Mouse (Mus musculus): ENCODE results near the gene Slc4a8. TPM values are rescaled to one million over a fixed set of nuclear protein-coding genes. Genes with fewer than 3 reads are reported as not detected.
"Not testable (repeated sequence)": the region's sequence is repeated elsewhere in the genome, so short reads cannot be mapped to it uniquely, and the experiment has no call there.

Gene Slc4a8
- polyA plus RNA-seq, 1 experiment from 2014 or later, result 4.6 TPM

DNA sequence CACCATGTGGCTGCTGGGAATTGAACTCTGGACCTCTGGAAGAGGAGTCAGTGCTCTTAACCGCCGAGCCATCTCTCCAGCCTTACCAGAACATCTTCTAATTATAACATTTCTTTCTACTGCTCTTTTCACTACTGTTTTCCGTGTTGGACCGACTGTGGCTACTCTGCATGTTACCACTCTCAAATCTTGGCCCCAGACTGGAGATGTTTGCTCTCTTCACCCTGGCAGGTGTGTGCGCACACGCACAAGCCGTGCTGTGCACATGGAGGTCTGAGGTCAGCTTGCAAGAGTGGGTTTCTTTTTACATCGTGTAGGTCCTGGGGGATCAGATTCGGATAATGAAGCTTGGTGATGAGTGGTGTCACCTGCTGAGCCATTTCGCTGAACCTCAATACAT, 2.3 kb upstream of the Slc4a8 start:
- ATAC-seq (ENCODE audit: insufficient read depth, low FRiP score, low read depth), result no peak
- Histone ChIP-seq H3K27me3 (replicated peaks) (no peaks in the 10 kb centered on the region; the same call in 1 of the 2 replicates), H3K4me1 (peaks cover 12% of the 10 kb centered on the region), H3K36me3 (no peaks in the 10 kb centered on the region), H3K4me2 (no peak overlapping the region), H3K4me3 (replicated peaks) (no peak overlapping the region), H3K9ac (no peak overlapping the region), H3K27ac (no peak overlapping the region), H3K9me3 (no peaks in the 10 kb centered on the region)
- WGBS, result 83% methylated on average over 10 of the region's 10 CpGs

DNA sequence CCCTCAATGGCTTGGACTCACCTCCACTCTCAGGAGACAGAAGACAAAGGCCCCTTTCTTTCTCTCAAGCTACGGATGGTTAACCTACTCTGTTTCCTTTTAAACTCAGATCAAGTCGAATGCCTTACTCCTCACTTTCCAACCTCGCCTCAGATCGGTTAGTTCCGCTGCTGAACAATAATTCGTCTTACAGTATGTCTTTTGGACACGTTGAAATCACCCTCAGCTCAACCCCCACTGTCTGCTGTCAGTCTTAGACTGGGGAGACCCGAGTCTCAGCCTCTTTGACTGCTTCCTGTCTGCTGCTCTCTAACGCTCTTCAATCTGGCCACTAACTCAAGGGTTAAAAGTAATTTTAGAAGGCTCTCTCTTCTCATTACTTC, 520 bp upstream of the Slc4a8 start:
- ATAC-seq (ENCODE audit: insufficient read depth, low FRiP score, low read depth), result no peak
- peak overlapping the region; percentile 93 for H3K4me2 ChIP-seq
- no peaks in the 10 kb centered on the region; the same call in 1 of the 2 replicates for H3K27me3 ChIP-seq (replicated peaks)
- 15% methylated on average over 9 of the region's 9 CpGs for WGBS
- H3K27ac ChIP-seq, result peak overlapping the region; percentile 26
- H3K9ac ChIP-seq, result no peak overlapping the region
- H3K9me3 ChIP-seq, result no peaks in the 10 kb centered on the region
- H3K4me1 ChIP-seq, result peaks cover 7% of the 10 kb centered on the region; the same call in 1 of the 2 replicates
- peak overlapping the region; percentile 64 for H3K4me3 ChIP-seq (replicated peaks)
- no peaks in the 10 kb centered on the region for H3K36me3 ChIP-seq

DNA sequence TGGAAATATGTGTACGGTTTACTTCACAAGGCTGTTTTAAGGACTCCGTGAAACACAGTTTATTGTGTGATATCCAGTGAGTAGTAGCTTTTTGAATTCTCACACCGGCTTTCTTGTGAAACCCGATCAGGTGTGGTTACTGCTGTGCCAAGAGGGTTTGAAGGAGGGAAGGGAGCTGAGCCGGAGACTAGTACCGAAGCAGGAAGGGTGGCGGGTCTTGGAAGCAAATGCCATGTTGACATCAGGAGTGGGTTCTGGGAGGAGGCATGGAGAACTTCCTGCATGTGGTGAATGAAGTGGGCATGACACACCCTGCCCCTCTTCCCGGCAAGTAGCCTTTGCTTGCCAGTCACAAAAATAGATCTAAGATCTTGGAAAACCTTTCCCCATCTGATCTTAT, 1.1 kb downstream of the Slc4a8 start:
- no peak for ATAC-seq (ENCODE audit: insufficient read depth, low FRiP score, low read depth)
- Histone ChIP-seq H3K4me2 (peak overlapping the region; percentile 93), H3K9me3 (no peaks in the 10 kb centered on the region), H3K4me1 (0 out of 2 replicates have a peak, but pooled peaks cover 4% of the 10 kb centered on the region), H3K9ac (no peak overlapping the region), H3K4me3 (replicated peaks) (peak overlapping the region; percentile 64; the same call in 1 of the 2 replicates), H3K36me3 (no peaks in the 10 kb centered on the region), H3K27me3 (replicated peaks) (no peaks in the 10 kb centered on the region; the same call in 1 of the 2 replicates), H3K27ac (no peak overlapping the region)
- WGBS, result 39% methylated on average over 8 of the region's 8 CpGs

- 81% methylated on average over 16 of the region's 16 CpGs for WGBS
- ATAC-seq (ENCODE audit: insufficient read depth, low FRiP score, low read depth), result no peak
- H3K4me1 ChIP-seq, result 0 out of 2 replicates have a peak, but pooled peaks cover 3% of the 10 kb centered on the region
These were observed 2.8 kb downstream of the Slc4a8 start for GRCm38 (mm10) chr15:100764163-100764951.

DNA sequence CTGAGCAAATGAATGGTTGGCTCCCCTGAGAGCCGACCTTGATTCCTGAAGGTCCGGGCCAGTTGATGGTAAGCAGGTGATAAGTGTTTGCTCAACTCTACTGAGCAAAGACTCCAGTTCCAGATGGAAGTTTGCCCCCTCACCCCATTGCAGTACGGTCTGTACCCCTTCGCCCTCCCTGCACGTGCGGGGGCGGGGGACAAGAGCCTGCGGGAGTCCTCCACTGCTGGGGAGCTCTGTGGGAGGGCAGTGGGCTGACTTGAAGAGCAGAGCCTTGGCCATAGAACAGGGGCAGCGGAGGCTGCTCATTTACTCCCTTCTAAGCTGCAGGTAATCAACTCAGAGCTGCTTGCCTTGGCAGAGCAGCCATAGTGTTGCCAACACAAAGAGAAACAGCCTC, 5.3 kb downstream of the Slc4a8 start:
- 74% methylated on average over 9 of the region's 9 CpGs for WGBS
- Histone ChIP-seq H3K27ac (no peak overlapping the region), H3K4me2 (no peak overlapping the region), H3K36me3 (no peaks in the 10 kb centered on the region), H3K9ac (no peak overlapping the region), H3K4me1 (0 out of 2 replicates have a peak, but pooled peaks cover 3% of the 10 kb centered on the region), H3K4me3 (replicated peaks) (no peak overlapping the region), H3K9me3 (no peaks in the 10 kb centered on the region), H3K27me3 (replicated peaks) (no peaks in the 10 kb centered on the region; the same call in 1 of the 2 replicates)
- no peak for ATAC-seq (ENCODE audit: insufficient read depth, low FRiP score, low read depth)

More at GRCm38 (mm10) chr15:100764163-100764951, 2.8 kb downstream of the Slc4a8 start:
- Histone ChIP-seq H3K4me3 (replicated peaks) (no peak overlapping the region), H3K9ac (no peak overlapping the region), H3K4me2 (no peak overlapping the region), H3K27me3 (replicated peaks) (no peaks in the 10 kb centered on the region; the same call in 1 of the 2 replicates), H3K27ac (no peak overlapping the region), H3K9me3 (no peaks in the 10 kb centered on the region), H3K36me3 (no peaks in the 10 kb centered on the region)

DNA sequence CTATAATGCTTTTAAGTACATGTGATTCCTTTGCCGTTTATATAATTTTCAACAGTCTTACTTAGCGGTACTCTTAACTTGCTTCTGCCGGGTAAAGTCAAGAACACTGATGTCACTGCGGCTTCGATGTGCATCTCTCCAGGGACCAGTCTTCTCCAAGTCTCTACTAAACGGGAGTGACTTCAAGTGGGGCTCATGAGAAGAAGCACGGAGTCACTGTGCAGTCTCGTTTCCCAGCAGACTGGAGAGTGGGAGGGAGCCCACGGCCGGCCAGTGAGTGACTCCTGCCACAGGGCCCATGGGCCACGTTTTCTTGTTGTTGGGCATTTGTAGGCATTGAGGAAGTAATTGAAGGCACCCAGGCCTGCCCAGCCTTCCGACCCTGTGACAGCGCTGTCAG, 6.3 kb downstream of the Slc4a8 start:
- no peaks in the 10 kb centered on the region for H3K4me1 ChIP-seq
- ATAC-seq (ENCODE audit: insufficient read depth, low FRiP score, low read depth), result no peak
- H3K9me3 ChIP-seq, result no peaks in the 10 kb centered on the region
- H3K4me2 ChIP-seq, result no peak overlapping the region
- H3K4me3 ChIP-seq (replicated peaks), result no peak overlapping the region
- no peaks in the 10 kb centered on the region for H3K36me3 ChIP-seq
- WGBS, result 84% methylated on average over 13 of the region's 13 CpGs
- H3K27me3 ChIP-seq (replicated peaks), result no peaks in the 10 kb centered on the region
- H3K9ac ChIP-seq, result no peak overlapping the region
- H3K27ac ChIP-seq, result no peak overlapping the region

- H3K27ac ChIP-seq; H3K4me1 ChIP-seq; ATAC-seq (ENCODE audit: insufficient read depth, low FRiP score, low read depth); H3K27me3 ChIP-seq (replicated peaks); H3K9me3 ChIP-seq; H3K36me3 ChIP-seq; H3K9ac ChIP-seq; H3K4me2 ChIP-seq; H3K4me3 ChIP-seq (replicated peaks): not testable (repeated sequence)
- 78% methylated on average over 4 of the region's 4 CpGs for WGBS
These were observed 7.5 kb downstream of the Slc4a8 start for GRCm38 (mm10) chr15:100769023-100769422.

DNA sequence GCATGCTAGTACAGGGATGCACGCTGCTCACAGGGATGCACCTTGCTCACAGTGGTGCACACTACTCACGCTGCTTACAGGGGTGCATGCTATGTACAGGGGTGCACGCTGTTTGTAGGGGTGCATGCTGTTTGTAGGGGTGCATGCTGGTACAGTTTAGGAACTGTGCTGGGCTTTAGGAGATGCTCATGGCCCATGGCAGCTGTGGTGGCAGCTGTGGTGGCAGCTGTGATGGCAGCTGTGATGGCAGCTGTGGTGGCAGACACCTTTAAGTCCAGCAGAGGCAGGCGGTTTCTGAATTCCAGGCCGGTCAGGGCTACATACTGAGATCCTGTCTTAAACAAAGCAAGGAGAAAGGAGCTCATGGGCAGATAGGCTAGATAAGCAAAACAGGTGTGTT, 8.8 kb downstream of the Slc4a8 start:
- H3K4me2 ChIP-seq, result no peak overlapping the region
- WGBS, result 96% methylated on average over 5 of the region's 5 CpGs
- no peaks in the 10 kb centered on the region; the same call in 1 of the 2 replicates for H3K4me1 ChIP-seq
- H3K27me3 ChIP-seq (replicated peaks), result no peaks in the 10 kb centered on the region
- H3K27ac ChIP-seq, result no peak overlapping the region
- H3K9ac ChIP-seq, result no peak overlapping the region
- ATAC-seq (ENCODE audit: insufficient read depth, low FRiP score, low read depth), result no peak
- no peak overlapping the region for H3K4me3 ChIP-seq (replicated peaks)
- H3K9me3 ChIP-seq, result no peaks in the 10 kb centered on the region
- no peaks in the 10 kb centered on the region for H3K36me3 ChIP-seq

DNA sequence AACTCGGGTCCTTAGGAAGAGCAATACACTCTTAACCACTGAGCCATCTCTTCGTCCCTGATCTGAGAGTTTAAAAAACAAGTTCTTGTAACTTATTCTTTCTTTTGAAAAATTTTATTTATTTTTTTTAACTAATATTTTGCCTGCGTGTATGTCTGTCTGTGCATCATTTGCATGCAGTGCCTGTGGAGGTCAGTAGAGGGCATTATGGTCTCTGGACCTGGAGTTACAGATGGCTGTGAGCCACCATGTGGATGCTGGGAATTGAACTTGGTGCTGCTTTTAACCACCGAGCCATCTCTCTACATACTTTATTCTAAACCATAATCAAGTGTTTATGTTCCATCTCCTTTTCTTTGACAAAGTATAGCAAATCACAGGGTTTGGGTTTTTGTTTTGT, 11.1 kb downstream of the Slc4a8 start:
- peaks cover 10% of the 10 kb centered on the region; the same call in 1 of the 2 replicates for H3K4me1 ChIP-seq
- H3K9ac ChIP-seq, result no peak overlapping the region
- WGBS, result 86% methylated on average over 4 of the region's 4 CpGs
- H3K9me3 ChIP-seq, result no peaks in the 10 kb centered on the region
- H3K4me3 ChIP-seq (replicated peaks), result no peak overlapping the region
- H3K36me3 ChIP-seq, result no peaks in the 10 kb centered on the region
- H3K4me2 ChIP-seq, result no peak overlapping the region
- no peaks in the 10 kb centered on the region for H3K27me3 ChIP-seq (replicated peaks)
- no peak overlapping the region for H3K27ac ChIP-seq
- no peak for ATAC-seq (ENCODE audit: insufficient read depth, low FRiP score, low read depth)

- WGBS, result 91% methylated on average over 6 of the region's 6 CpGs
- H3K4me2 ChIP-seq; H3K9me3 ChIP-seq; H3K27me3 ChIP-seq (replicated peaks); H3K9ac ChIP-seq; H3K36me3 ChIP-seq; ATAC-seq (ENCODE audit: insufficient read depth, low FRiP score, low read depth); H3K27ac ChIP-seq; H3K4me3 ChIP-seq (replicated peaks): not testable (repeated sequence)
- peaks cover 13% of the 10 kb centered on the region; the same call in 1 of the 2 replicates for H3K4me1 ChIP-seq
These were observed 12.3 kb downstream of the Slc4a8 start for GRCm38 (mm10) chr15:100773859-100774258.

DNA sequence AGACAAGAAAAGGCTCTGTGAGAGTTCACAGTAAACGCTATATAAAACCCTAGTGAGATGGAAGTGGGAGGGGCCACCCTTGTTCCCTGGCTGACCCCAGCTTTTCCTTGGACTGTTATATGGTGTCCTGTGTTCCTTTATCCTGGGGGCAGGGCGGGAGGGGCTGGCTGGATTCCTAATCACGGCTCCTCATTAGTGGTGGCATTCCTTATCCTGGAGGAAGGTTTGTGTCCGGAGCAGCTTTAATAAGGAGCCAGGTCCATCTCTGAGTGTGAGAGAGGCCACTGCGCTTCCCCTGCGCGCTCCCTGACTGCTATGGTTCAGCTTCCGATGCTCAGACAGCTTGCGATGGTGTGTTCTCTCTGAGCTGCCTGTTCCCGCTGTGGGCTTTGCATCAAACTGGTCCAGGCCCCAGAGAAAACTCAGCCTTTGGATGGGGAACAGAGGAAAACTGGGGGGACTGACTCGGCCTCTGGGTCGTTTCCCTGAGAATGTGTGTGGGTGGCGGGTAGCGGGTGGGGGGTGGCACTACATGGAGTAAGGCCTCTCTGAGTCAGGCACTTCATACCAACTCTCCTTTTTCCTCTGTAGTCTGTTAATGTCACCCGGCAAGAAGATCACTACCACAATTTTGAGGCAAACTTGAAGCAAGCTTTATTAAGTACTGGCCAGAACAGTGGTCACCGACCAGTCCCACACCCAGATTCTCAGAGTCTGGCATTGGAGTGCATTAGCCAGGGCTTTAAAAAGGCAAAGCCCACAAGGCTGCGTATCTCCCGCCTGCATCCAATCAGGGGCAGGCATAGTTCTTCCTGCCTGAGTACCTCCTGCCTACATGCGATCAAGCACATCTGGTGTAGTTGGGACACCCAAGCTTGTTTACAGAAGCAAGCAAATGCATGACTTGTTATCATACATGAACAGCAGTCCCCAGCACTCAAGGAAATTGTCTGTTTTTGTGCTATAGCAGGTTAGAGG, 13.9 kb downstream of the Slc4a8 start:
- ATAC-seq (ENCODE audit: insufficient read depth, low FRiP score, low read depth), result no peak
- H3K4me3 ChIP-seq (replicated peaks), result no peak overlapping the region
- H3K27me3 ChIP-seq (replicated peaks), result no peaks in the 10 kb centered on the region
- H3K4me1 ChIP-seq, result peaks cover 19% of the 10 kb centered on the region
- WGBS, result 54% methylated on average over 19 of the region's 19 CpGs
- no peak overlapping the region for H3K4me2 ChIP-seq
- no peak overlapping the region for H3K9ac ChIP-seq
- no peaks in the 10 kb centered on the region for H3K36me3 ChIP-seq
- no peaks in the 10 kb centered on the region for H3K9me3 ChIP-seq
- peak overlapping the region; percentile 23; the same call in 1 of the 2 replicates for H3K27ac ChIP-seq

All from stomach, embryonic 15.5 days (tissue).